Mouse (Mus musculus): ENCODE data around the gene Slc35e3. TPM values are rescaled to one million over a fixed set of nuclear protein-coding genes. Genes with fewer than 3 reads are reported as not detected.

Gene Slc35e3
- polyA plus RNA-seq, 2 experiments, result 1.3 to 1.7 TPM

DNA sequence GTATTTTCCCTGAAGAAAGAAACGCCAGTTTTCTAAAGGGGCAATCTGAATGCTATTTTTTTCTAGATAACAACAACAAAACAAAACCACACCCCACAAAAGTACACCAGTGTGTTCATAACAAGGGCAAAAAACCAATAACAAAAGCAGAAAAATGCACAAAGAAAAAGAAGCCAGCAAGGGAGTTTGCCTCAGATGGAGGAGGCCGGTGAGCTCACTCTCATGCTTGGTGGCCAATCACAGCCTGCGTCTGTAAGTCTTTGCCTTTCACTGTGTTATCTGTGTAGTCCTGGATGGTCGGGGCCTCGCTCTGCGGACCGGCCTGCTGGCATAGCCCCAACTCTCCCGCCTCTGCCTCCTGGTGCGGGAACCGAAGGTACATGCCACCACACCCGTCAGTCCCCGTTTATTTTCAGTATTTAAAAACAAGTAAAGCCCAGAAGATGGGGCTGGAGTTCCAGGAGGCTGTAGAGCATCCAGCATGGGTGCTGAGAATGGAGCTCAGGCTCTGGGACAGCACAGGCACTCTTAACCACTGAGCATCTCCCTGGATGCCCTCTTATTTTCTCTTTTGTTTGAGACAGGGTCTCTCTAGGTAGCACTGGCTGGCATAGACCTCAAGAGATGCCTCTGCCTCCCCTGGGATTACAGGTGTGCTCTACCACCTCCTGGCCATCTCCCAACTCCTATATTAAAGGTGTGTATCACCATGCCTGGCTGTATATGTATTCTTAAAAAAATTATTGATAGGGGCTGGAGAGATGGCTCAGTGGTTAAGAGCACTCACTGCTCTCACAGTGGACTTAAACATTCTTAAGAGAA, 30.3 kb upstream of the Slc35e3 start:
- ATAC-seq (ENCODE audit: insufficient read depth) (no peak), DNase-seq (ENCODE audit: low read depth in 3 of 3, low spot score in 3 of 3) (no peak)
- H3K27me3 ChIP-seq (ENCODE audit: control insufficient read depth, insufficient read depth, low read length), result no peaks in the 10 kb centered on the region
- H3K9ac ChIP-seq (replicated peaks), result no peak overlapping the region
- H3K27ac ChIP-seq, result no peak overlapping the region
- peaks cover 70% of the 10 kb centered on the region for H3K36me3 ChIP-seq (replicated peaks; ENCODE audit: control insufficient read depth, insufficient read depth, low read depth)
- WGBS (ENCODE audit: insufficient replicate concordance), result 69% methylated on average over 12 of the region's 12 CpGs
- no peak overlapping the region for H3K4me2 ChIP-seq (ENCODE audit: low read depth)
- no peaks in the 10 kb centered on the region for H3K9me3 ChIP-seq (ENCODE audit: control insufficient read depth, low read length)
- no peak for TF ChIP-seq EP300 (IDR thresholded peaks at IDR 0.05; ENCODE audit: low read depth)
- TF ChIP-seq CTCF (IDR thresholded peaks at IDR 0.05; ENCODE audit: low read depth), result no peak
- no peak overlapping the region for H3K4me3 ChIP-seq (ENCODE audit: insufficient read depth in 1 of 2, low read depth in 2 of 2, low read length in 2 of 2)
- no peaks in the 10 kb centered on the region for H3K4me1 ChIP-seq (replicated peaks; ENCODE audit: control insufficient read depth in 2 of 2, insufficient read depth in 2 of 2, low read length in 1 of 2)

DNA sequence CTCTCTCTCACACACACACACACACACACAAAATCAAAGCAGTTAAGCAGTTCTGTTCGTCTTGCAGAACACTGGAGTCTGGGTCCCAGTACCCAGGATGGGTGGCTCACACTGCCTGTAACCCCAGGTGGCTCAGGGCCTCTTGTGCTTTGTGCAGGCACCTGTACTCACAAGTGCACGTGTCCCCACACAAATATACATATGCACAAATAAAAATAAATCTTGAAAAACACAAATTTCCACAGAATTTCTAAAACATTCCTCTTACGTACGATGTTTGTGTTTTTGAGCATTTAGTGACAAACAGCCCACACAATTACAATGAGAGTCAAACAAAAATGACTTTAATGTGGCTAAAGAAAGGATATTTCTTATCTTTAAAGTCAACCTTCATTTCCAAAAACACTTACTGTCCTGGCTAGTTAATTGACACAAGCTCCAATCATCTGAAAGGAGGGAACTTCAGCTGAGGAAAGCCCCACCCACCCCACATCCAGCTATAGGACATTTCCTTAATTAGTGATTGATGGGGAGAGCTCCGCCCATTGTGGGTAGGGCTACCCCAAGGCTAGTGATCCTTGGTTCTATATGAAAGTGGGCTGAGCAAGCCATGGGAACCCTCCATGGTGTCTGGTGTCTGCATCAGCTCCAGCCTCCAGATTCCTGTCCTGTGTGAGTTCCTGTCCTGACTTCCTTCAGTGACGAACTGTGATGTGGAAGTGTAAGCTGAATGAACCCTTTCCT, 29.4 kb upstream of the Slc35e3 start:
- no peak overlapping the region for H3K4me2 ChIP-seq (ENCODE audit: low read depth)
- no peak for ATAC-seq (ENCODE audit: insufficient read depth)
- 74% methylated on average over 6 of the region's 6 CpGs for WGBS (ENCODE audit: insufficient replicate concordance)
- H3K36me3 ChIP-seq (replicated peaks; ENCODE audit: control insufficient read depth, insufficient read depth, low read depth), result peaks cover 67% of the 10 kb centered on the region
- no peak for DNase-seq (ENCODE audit: low read depth in 3 of 3, low spot score in 3 of 3)
- H3K4me1 ChIP-seq (replicated peaks; ENCODE audit: control insufficient read depth in 2 of 2, insufficient read depth in 2 of 2, low read length in 1 of 2), result no peaks in the 10 kb centered on the region
- no peak overlapping the region for H3K4me3 ChIP-seq (ENCODE audit: insufficient read depth in 1 of 2, low read depth in 2 of 2, low read length in 2 of 2)
- H3K27ac ChIP-seq, result no peak overlapping the region
- no peak for TF ChIP-seq CTCF (IDR thresholded peaks at IDR 0.05; ENCODE audit: low read depth)
- no peak for TF ChIP-seq EP300 (IDR thresholded peaks at IDR 0.05; ENCODE audit: low read depth)
- no peaks in the 10 kb centered on the region for H3K27me3 ChIP-seq (ENCODE audit: control insufficient read depth, insufficient read depth, low read length)
- H3K9me3 ChIP-seq (ENCODE audit: control insufficient read depth, low read length), result no peaks in the 10 kb centered on the region
- no peak overlapping the region for H3K9ac ChIP-seq (replicated peaks)

DNA sequence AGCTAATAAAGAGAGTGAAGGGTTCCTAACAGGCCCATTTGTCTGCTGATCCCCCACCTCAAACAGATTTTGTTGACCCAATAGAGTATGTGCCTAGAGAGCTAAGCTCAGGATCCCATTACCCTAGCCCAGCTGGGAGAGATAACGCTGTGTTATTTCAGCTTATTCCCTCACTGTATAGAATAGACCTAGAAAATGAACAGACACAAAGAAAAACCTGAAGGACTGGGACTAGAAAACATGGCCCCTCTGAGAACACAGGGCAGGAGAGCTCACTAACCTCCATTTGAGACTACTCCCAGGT, 28.6 kb upstream of the Slc35e3 start:
- peaks cover 69% of the 10 kb centered on the region for H3K36me3 ChIP-seq (replicated peaks; ENCODE audit: control insufficient read depth, insufficient read depth, low read depth)
- no peaks in the 10 kb centered on the region for H3K4me1 ChIP-seq (replicated peaks; ENCODE audit: control insufficient read depth in 2 of 2, insufficient read depth in 2 of 2, low read length in 1 of 2)
- H3K27ac ChIP-seq, result no peak overlapping the region
- H3K4me2 ChIP-seq (ENCODE audit: low read depth), result no peak overlapping the region
- H3K9me3 ChIP-seq (ENCODE audit: control insufficient read depth, low read length), result no peaks in the 10 kb centered on the region
- ATAC-seq (ENCODE audit: insufficient read depth) (no peak), DNase-seq (ENCODE audit: low read depth in 3 of 3, low spot score in 3 of 3) (no peak)
- WGBS (ENCODE audit: insufficient replicate concordance), result 93% methylated on average over 1 of the region's 1 CpGs
- H3K27me3 ChIP-seq (ENCODE audit: control insufficient read depth, insufficient read depth, low read length), result no peaks in the 10 kb centered on the region
- no peak overlapping the region for H3K4me3 ChIP-seq (ENCODE audit: insufficient read depth in 1 of 2, low read depth in 2 of 2, low read length in 2 of 2)
- TF ChIP-seq EP300 (IDR thresholded peaks at IDR 0.05; ENCODE audit: low read depth) (no peak), CTCF (IDR thresholded peaks at IDR 0.05; ENCODE audit: low read depth) (no peak)
- no peak overlapping the region for H3K9ac ChIP-seq (replicated peaks)

DNA sequence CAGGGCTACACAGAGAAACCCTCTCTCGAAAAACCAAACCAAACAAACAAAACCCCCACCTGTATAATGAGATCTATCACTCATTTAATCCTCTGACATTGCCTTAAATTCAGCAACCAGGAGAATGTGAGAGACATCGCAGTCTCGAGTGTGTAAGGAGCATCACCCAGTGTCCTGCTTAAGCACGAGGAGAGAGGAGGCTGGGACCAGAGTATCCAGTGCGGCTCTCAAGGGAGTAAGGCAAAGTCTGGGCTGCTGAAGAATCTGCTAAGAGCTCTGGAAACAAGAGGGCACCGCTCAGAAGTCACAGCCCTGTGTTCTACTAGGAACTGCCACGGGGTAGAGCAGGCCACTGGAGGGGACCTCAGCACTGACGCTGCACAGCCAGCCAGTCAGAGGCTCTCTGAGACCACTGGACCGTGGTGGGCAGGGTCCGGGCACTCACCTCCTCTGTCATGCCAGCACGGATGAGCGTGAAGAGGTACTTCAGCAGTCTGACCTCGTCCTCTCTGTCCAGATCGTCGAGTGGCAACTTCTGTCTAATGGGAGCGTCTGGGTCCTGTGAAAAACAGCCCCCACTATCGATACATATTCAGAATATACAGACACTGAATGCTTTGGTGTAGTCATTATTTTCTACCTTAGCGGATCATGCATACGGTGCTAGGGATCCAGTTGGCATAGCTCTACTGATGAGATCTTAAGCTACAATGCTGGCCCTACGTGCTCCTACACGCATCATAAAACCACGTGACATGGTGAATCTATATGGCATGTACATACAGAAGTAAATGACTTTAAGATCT, 28.0 kb upstream of the Slc35e3 start:
- ATAC-seq (ENCODE audit: insufficient read depth) (no peak), DNase-seq (ENCODE audit: low read depth in 3 of 3, low spot score in 3 of 3) (no peak)
- Histone ChIP-seq H3K4me3 (ENCODE audit: insufficient read depth in 1 of 2, low read depth in 2 of 2, low read length in 2 of 2) (no peak overlapping the region), H3K27ac (no peak overlapping the region), H3K4me1 (replicated peaks; ENCODE audit: control insufficient read depth in 2 of 2, insufficient read depth in 2 of 2, low read length in 1 of 2) (no peaks in the 10 kb centered on the region), H3K9me3 (ENCODE audit: control insufficient read depth, low read length) (no peaks in the 10 kb centered on the region), H3K36me3 (replicated peaks; ENCODE audit: control insufficient read depth, insufficient read depth, low read depth) (peaks cover 72% of the 10 kb centered on the region), H3K27me3 (ENCODE audit: control insufficient read depth, insufficient read depth, low read length) (no peaks in the 10 kb centered on the region), H3K9ac (replicated peaks) (no peak overlapping the region), H3K4me2 (ENCODE audit: low read depth) (no peak overlapping the region)
- 87% methylated on average over 22 of the region's 22 CpGs for WGBS (ENCODE audit: insufficient replicate concordance)
- no peak for TF ChIP-seq CTCF (IDR thresholded peaks at IDR 0.05; ENCODE audit: low read depth)
- TF ChIP-seq EP300 (IDR thresholded peaks at IDR 0.05; ENCODE audit: low read depth), result no peak
